Mouse (Mus musculus) megakaryocyte, embryonic 14.5 days (primary cell): ENCODE data around the gene Arhgdib. TPM values are rescaled to one million over a fixed set of nuclear protein-coding genes. Genes with fewer than 3 reads are reported as not detected.

ENCODE experiments used
- H3K27me3 ChIP-seq: replicated peaks from 2 replicates; pipeline ENCODE3; 2012; ENCODE audit warnings: inconsistent platforms
- H3K36me3 ChIP-seq: replicated peaks from 2 replicates; pipeline ENCODE3; 2012; ENCODE audit warnings: low read length, inconsistent platforms, mixed read lengths
- H3K4me1 ChIP-seq: 2 replicates; pipeline ENCODE4 v1.6.1; 2012; ENCODE audit warnings: inconsistent platforms
- H3K4me3 ChIP-seq: replicated peaks from 2 replicates; pipeline ENCODE3; 2012; ENCODE audit warnings: moderate library complexity, mild to moderate bottlenecking, inconsistent platforms
- H3K9me3 ChIP-seq: 2 replicates; pipeline ENCODE4 v1.6.1; 2012; ENCODE audit warnings: inconsistent platforms
- FLI1 ChIP-seq: IDR thresholded peaks from 2 replicates; pipeline ENCODE4 v1.6.1; 2012; ENCODE audit warnings: low read length, inconsistent platforms, mixed read lengths
- GATA1 ChIP-seq: IDR thresholded peaks from 3 replicates; pipeline ENCODE4 v1.6.1; 2012; ENCODE audit warnings: mixed read lengths, low read length, inconsistent platforms, borderline replicate concordance
- polyA plus RNA-seq: library from polyadenylated mRNA; stranded (reverse); fragments of >175 nt; gene quantifications from 2 replicates; pipeline ENCODE4 v1.2.3, GENCODE M21; 2012; ENCODE audit warnings: low replicate concordance; ENCODE audit not compliant: insufficient read depth

Gene Arhgdib
- polyA plus RNA-seq = 310 and 435 TPM in 2 replicates

DNA sequence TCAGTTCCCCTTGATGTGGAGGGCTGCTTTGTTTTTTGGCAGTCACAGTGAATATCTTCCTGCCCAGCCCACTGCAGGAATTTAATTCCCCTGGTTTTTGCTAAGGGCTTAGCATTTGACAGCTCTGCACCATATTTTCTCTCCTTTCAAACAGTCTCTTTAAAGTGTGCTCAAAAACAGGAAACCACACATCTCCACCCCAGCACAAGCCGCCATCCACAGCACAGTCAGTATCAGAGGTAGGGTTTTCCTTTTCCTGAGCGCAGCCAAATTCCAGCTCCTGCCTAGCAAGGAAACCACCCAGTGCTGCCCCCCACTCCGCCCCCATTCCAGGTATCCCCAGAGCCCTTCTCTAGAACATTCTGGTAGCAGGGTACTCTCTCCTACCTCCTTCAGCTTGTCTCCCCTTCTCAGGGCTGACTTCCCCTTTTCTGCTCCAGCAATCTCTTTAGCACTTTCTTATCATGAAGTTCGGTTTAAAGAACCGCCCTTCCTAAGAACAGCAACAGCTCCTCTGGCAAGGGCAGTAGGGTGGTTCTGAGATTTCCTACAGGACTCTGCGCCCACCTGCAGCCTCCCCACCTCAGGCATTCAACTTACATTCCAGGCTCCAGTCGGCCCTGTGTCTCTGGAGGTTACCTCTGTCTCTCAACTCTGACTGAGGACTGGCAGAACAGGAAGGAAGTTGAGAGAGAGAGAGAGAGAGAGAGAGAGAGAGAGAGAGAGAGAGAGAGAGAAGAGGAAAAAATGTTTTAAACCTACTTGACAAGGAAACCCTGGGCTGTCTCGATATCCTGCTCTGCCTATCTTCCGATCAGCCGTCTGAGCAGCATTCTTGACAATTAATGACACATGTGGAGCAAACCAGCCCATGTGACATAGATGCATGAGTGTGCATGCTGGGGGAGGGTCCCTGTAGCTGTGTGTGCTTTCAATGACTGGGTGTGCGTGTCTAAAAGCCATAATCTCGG is at the start of gene Arhgdib:
Gene Arhgdib (minus strand): TSS at position 849 of the 971 bp plus-strand sequence.
- no peak for TF ChIP-seq GATA1
- TF ChIP-seq FLI1 = no peak
- peak within 1 kb of the TSS; percentile 94 for H3K4me3 ChIP-seq
- peaks cover 74% of the 10 kb centered on the region for H3K4me1 ChIP-seq
- H3K36me3 ChIP-seq = peaks cover 27% of the 10 kb centered on the region
- H3K27me3 ChIP-seq = no peaks in the 10 kb centered on the region
- no peaks in the 10 kb centered on the region for H3K9me3 ChIP-seq

GRCm38 (mm10) chr6:136990557-136990956 is 48.9 kb upstream of the Arhgdib start:
- peaks cover 7% of the 10 kb centered on the region for H3K27me3 ChIP-seq
- no peaks in the 10 kb centered on the region for H3K36me3 ChIP-seq
- H3K4me1 ChIP-seq = no peaks in the 10 kb centered on the region
- H3K4me3 ChIP-seq = no peak overlapping the region
- no peaks in the 10 kb centered on the region for H3K9me3 ChIP-seq
- TF ChIP-seq FLI1 = no peak
- TF ChIP-seq GATA1 = no peak

GRCm38 (mm10) chr6:136989824-136990497 is 48.3 kb upstream of the Arhgdib start:
- TF ChIP-seq FLI1 = no peak
- no peak for TF ChIP-seq GATA1
- Histone ChIP-seq H3K4me1 (no peaks in the 10 kb centered on the region), H3K9me3 (no peaks in the 10 kb centered on the region), H3K4me3 (no peak overlapping the region), H3K27me3 (peaks cover 1% of the 10 kb centered on the region), H3K36me3 (no peaks in the 10 kb centered on the region)

GRCm38 (mm10) chr6:136988536-136989060 is 46.9 kb upstream of the Arhgdib start:
- Histone ChIP-seq H3K27me3 (peaks cover 1% of the 10 kb centered on the region), H3K4me3 (no peak overlapping the region), H3K36me3 (no peaks in the 10 kb centered on the region), H3K4me1 (no peaks in the 10 kb centered on the region), H3K9me3 (no peaks in the 10 kb centered on the region)
- TF ChIP-seq FLI1 = no peak
- TF ChIP-seq GATA1 = no peak

GRCm38 (mm10) chr6:136986718-136987117 is 45.0 kb upstream of the Arhgdib start:
- H3K36me3 ChIP-seq = no peaks in the 10 kb centered on the region
- H3K4me1 ChIP-seq = no peaks in the 10 kb centered on the region
- TF ChIP-seq FLI1 = no peak
- TF ChIP-seq GATA1 = no peak
- H3K27me3 ChIP-seq = peaks cover 1% of the 10 kb centered on the region
- H3K9me3 ChIP-seq = no peaks in the 10 kb centered on the region
- no peak overlapping the region for H3K4me3 ChIP-seq

GRCm38 (mm10) chr6:136986019-136986418 is 44.3 kb upstream of the Arhgdib start:
- Histone ChIP-seq H3K4me1 (peaks cover 1% of the 10 kb centered on the region; the same call in 1 of the 2 replicates), H3K4me3 (no peak overlapping the region), H3K36me3 (no peaks in the 10 kb centered on the region), H3K9me3 (no peaks in the 10 kb centered on the region), H3K27me3 (peaks cover 1% of the 10 kb centered on the region)
- TF ChIP-seq GATA1 (no peak), FLI1 (no peak)

DNA sequence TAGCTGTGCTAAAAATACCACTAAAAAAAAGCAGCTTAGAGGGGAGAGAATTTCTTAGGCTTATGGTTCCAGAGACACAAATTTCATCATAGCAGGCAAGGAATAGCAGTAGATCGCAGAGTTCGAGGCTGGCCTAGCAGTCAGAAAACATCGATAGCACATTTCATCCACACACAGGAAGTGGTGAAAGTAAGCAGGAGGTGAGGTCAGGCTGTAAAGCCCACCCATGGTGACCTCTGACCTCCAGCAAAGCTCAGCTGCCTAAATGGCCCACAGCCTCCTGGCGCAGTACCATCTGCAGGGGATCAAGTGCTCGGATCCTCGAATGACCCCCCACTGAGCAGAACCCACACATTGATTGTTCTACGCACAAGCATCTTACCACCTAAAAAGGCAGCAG is 41.5 kb upstream of the Arhgdib start:
- Histone ChIP-seq H3K4me3 (no peak overlapping the region), H3K4me1 (peaks cover 29% of the 10 kb centered on the region), H3K27me3 (peaks cover 1% of the 10 kb centered on the region), H3K9me3 (no peaks in the 10 kb centered on the region), H3K36me3 (no peaks in the 10 kb centered on the region)
- TF ChIP-seq FLI1 (no peak), GATA1 (no peak)

- no peak for TF ChIP-seq FLI1
- no peak for TF ChIP-seq GATA1
- H3K4me1 ChIP-seq = peaks cover 31% of the 10 kb centered on the region
- H3K9me3 ChIP-seq = no peaks in the 10 kb centered on the region
- no peak overlapping the region for H3K4me3 ChIP-seq
- H3K27me3 ChIP-seq = peaks cover 1% of the 10 kb centered on the region
- H3K36me3 ChIP-seq = no peaks in the 10 kb centered on the region
These were observed 40.9 kb upstream of the Arhgdib start for GRCm38 (mm10) chr6:136982581-136982980.

- Histone ChIP-seq H3K27me3 (no peaks in the 10 kb centered on the region), H3K4me3 (peak overlapping the region; percentile 87), H3K36me3 (no peaks in the 10 kb centered on the region), H3K4me1 (peaks cover 31% of the 10 kb centered on the region), H3K9me3 (no peaks in the 10 kb centered on the region)
- TF ChIP-seq GATA1 (no peak), FLI1 (no peak)
These were observed 38.6 kb upstream of the Arhgdib start for GRCm38 (mm10) chr6:136980331-136980746.
